Mouse (Mus musculus) adrenal gland, adult 18-20 months (tissue): ENCODE measurements around the gene Rbm4. TPM values are rescaled to one million over a fixed set of nuclear protein-coding genes. Genes with fewer than 3 reads are reported as not detected.
A peak's percentile ranks its signal among the peaks of the same experiment; 100 is the strongest.
"Not testable (repeated sequence)": the region's sequence is repeated elsewhere in the genome, so short reads cannot be mapped to it uniquely, and the experiment has no call there.

Experiments
- DNase-seq, 2 experiments: peaks; one replicate each; pipeline ENCODE4 v3.0.0; 2021 to 2022; ENCODE audit warnings: low spot score in 2 of 2
- total RNA-seq, 2 experiments: library from RNA; stranded (reverse); gene quantifications; 1 replicate in 1 of 2; 2 replicates in 1 of 2; pipeline ENCODE4 v1.2.3; 2021

The Rbm4 gene
- total RNA-seq, 2 experiments from 2014 or later: 64.1 to 66.8 TPM

- no peak for DNase-seq
These were observed 9.0 kb upstream of the Rbm4 start for GRCm38 (mm10) chr19:4802691-4803091.

- DNase-seq: no peak
These were observed 5.4 kb upstream of the Rbm4 start for GRCm38 (mm10) chr19:4799083-4799482.

DNA sequence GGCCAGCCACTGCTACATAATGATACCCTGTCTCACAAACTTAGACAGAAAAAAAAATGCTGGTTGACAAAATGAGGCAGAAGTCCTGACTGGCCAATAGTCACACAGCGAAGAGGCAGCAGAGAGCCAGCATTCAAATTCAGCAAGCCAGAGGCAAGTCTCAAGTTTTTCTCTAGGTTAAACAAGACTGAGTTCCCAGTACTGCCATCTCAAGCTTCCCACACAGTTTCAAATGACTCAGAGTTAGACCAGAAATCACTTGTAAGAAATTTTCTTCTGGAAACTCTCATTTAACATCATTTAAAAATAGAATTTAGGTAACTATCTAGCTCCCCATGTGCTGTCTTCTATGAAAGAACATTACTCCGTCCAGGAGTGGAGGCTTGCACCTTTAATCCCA, 4.1 kb upstream of the Rbm4 start:
- DNase-seq: no peak

DNA sequence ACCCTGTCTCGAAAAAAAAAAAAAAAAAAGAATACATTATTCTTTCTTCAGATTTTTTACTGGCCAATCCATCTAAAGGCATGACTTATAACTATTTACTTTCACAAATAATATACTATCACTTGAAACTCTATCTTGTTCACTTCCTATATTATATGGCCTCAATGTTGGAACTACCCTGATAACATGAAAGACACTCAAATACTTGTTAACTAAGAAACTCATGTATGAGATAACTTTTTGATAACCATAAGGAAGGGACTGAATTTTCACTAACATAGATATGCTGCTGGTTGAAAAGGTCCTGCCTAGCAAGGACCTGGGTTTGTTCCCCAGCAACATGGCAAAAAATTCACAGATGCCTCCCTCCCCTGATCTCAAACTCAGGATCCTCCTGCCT, 2.2 kb upstream of the Rbm4 start:
- no peak for DNase-seq

GRCm38 (mm10) chr19:4793281-4793830, 345 bp downstream of the Rbm4 start:
- no peak for DNase-seq

DNA sequence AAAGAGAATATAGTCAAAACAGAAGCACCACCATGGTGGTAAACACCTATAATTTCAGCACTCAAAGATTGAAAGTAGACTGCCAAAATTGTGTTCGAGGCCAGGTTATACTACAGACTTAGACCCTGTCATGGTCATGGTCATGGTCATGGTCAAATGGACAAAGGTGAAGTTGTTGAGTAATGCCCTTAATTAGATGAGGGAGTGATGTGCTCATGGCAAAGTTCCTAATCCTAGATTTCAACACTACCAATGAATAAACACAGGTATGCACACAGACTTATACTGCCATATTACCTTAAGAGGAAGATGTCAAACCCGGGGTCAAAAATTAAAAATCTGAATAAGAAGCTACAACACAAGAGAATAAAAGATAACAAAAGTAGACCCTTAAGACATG, 7.4 kb downstream of the Rbm4 start:
- DNase-seq: no peak

GRCm38 (mm10) chr19:4785206-4785605, 8.5 kb downstream of the Rbm4 start:
- DNase-seq: no peak

- DNase-seq: no peak
These were observed 10.8 kb downstream of the Rbm4 start for GRCm38 (mm10) chr19:4782891-4783290.

DNA sequence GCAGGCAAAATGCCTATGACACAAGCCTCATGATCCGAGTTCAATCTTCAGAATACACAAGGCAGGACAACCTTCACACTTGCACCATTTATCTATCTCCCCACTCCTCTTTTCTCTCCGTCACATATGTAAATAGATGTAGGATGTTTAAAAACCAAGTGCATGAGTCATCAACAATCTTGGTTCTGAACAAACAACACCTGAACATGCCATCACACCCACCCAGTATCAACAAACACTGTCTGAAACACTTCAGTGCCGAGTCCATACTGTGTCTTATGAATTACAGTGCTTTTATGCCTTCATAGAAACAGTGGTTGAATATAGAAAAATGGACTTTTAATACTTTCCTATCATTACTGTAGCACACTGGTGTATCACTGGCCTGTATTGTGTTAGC, 20.9 kb downstream of the Rbm4 start:
- no peak for DNase-seq

DNA sequence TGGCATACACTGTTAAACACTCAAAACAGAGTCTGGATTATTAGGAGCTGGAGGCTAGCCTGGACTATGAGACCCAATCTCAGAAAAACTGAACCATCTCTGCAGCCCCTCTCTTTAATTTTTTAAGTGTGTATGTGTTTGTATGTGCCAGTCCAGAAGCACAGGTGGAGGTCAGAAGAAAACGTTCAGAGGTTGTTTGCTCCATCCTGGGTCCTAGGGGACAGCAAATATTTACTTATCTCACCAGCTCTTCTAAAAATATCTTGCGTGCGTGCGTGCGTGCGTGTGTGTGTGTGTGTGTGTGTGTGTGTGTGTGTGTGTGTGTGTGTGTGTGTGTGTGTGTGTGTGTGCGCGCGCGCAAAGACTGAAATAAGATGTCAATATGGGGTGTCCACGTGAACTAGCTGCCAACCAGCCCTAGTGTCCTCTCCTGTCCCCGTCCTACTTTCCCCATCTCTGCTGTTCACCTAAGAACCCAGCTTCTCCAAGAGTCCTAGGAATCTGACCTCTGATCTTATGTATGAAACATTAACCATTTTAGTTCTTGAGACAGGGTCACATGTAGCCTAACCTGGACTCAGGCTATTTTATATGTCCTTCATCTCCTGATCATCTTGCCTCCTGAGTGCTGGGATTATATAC, 26.1 kb downstream of the Rbm4 start:
- no peak for DNase-seq

- no peak for DNase-seq
These were observed 30.8 kb downstream of the Rbm4 start for GRCm38 (mm10) chr19:4762876-4763275.

- not testable (repeated sequence) for DNase-seq
These were observed 33.2 kb downstream of the Rbm4 start for GRCm38 (mm10) chr19:4760544-4760943.

DNA sequence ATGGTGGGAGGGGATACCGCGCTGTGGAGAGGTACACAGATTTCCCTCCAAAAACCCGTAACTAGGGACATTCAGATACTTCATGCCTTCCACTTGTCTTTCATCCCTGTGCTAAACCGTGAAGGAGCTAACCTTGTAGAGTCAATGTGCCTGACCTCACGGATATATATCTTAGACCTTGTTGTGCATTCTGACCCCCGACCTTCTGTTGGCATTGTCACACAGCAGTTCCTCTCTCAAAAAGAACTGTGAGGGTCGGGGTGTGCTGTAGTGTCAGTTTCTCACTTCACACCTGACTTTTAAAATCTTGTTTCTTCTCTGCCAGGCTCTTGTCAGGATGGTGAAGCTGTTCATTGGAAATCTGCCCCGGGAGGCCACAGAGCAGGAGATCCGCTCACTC, 36.8 kb downstream of the Rbm4 start:
- DNase-seq: peak in 1 of 2 experiments; percentile 16

DNA sequence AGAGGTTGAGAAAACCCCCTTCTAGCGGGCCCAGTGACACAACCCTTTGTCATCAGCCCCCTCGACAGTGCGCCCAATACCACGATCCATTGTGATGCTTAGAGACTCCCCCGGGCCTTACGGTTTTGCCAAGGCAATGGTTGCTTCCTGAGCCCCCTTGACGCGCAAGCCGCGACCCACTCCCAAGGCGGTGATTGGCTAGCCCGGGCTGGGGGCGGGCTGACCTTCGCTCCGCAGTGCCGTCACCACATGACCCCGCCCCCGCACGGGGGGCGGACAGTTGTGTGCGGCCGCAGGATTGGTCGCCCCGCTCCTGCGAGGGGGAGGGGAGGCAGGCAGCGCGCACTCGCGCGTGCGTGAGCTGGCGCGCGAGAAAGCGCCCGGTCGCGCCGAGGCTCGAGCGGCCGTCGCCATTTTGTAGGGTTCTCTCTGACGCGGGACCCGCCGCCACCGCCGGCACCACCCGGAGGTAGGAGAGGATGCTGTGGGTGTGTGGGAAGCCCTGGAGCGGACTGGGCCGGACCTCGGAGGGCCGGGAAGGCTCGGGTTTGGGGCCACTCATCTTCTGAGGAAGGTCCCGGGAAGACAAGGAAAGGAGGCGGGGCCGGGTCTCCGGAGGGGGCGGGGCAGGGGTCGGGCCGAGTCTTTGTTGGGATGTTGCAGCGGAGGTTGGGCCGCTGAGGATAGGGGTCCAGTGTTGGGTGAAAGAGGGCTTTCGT, 37.3 kb downstream of the Rbm4 start, which contains the start of gene Rbm4b:
TSS of gene Rbm4b (plus strand) at position 305 of the 719 bp plus-strand sequence.
- peak; percentile 96 to 97 for DNase-seq

- DNase-seq: peak; percentile 87 to 90
These were observed 38.0 kb downstream of the Rbm4 start for GRCm38 (mm10) chr19:4755565-4756192.

DNA sequence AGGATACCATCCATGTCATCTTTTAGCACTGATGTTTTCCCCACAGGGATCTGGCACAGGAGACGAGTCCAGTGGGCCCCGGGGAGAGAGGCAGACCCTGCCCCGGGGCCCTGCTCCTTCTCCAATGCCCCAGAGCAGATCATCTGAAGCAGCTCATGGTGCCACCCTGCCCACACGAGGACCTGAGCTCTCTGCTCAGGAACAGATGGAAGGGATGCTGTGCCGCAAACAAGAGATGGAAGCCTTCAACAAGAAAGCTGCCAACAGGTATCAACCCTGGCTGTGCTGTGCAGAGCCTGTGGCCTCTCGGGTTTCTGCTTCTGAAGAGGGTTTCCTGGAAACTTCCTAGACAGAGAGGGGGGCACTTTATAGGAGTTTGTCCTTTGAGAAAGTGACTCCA, 43.7 kb downstream of the Rbm4 start:
- no peak for DNase-seq

DNA sequence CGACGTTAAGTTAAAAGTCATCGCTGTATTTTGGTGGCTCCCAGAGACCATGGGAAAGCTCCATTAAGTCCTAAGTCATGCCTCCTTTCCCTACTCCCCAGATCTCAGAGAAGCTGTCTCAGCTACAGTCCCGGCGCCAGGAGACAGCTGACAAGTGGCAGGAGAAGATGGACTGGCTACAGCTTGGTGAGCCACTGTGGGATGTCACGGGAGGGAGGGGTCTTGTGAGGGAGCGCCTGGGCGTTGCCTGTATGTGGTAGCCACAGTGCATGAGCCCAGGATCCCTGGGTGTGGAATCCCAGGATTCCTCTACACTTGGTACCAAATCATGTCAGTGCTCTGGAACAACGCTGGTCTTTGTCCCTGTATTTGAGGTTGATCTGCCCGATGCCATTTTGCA, 45.2 kb downstream of the Rbm4 start:
- DNase-seq: no peak

DNA sequence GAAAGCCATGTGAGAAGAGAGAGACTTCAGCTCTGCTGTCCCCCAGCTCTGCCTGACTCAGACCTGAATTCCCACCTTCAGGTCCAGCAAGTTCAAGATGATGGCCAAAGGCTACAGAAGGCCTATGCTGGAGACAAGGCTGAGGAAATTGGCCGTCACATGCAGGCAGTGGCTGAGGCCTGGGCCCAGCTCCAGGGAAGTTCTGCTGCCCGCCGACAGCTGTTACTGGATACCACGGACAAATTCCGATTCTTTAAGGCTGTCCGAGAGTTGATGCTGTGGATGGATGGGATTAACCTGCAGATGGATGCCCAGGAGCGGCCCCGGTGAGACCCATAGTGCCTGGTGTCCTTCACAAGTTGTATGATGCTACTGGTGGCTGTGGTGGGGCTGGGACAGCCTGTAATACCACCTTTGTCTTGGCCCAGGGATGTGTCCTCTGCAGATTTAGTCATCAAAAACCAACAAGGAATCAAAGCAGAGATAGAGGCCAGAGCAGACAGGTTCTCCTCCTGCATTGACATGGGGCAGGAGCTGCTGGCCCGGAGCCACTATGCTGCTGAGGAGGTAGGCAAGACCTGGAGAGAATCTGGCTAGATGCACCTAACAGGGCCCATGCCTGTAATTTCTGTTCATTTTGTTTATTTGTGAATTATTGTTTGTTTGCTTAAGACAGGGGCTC, 45.9 kb downstream of the Rbm4 start:
- DNase-seq: no peak

DNA sequence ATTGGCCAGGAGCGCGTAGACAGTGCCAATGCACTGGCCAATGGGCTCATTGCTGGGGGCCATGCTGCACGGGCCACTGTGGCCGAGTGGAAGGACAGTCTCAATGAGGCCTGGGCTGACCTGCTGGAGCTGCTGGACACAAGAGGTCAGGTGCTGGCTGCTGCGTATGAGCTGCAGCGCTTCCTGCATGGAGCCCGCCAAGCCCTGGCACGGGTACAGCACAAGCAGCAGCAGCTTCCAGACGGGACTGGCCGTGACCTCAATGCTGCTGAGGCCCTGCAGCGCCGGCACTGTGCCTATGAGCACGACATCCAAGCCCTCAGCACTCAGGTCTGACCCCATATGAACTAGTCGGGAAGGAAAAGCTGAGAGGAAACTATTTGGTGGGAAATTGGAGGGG, 47.1 kb downstream of the Rbm4 start:
- DNase-seq: peak in 1 of 2 experiments; percentile 33

GRCm38 (mm10) chr19:4745681-4746080, 48.0 kb downstream of the Rbm4 start:
- DNase-seq: no peak

GRCm38 (mm10) chr19:4745057-4745456, 48.6 kb downstream of the Rbm4 start:
- DNase-seq: peak; percentile 43 to 46
